Mouse (Mus musculus): ENCODE data around the gene Tmem117. TPM values are rescaled to one million over a fixed set of nuclear protein-coding genes. Genes with fewer than 3 reads are reported as not detected.
A peak's percentile ranks its signal among the peaks of the same experiment; 100 is the strongest.

The Tmem117 gene
- polyA plus RNA-seq, 1 experiment from 2014 or later = 8.0 TPM

DNA sequence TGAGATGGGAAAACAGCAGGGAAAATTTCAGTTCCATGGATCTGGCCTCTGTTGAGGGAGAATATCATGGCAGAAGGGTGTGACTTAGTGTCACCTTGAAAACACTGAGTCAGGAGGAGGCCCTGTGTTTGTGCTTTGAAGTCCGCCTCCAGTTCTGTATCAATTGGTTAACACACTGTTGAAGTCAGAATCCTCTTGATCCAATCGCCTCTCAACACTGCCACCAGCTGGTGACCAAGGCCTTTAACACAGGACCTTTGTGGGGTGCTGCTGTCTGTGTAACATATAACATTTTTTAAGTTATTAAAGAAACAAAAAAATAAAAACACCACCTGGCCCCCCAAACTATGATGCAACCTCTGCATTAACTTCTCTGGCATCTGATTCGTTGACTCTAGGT, 27.7 kb upstream of the Tmem117 start:
- no peak overlapping the region for H3K27ac ChIP-seq (replicated peaks)
- H3K9ac ChIP-seq = no peak overlapping the region
- no peak overlapping the region for H3K4me3 ChIP-seq (replicated peaks)
- WGBS = 25% methylated on average over 3 of the region's 3 CpGs
- H3K4me1 ChIP-seq = no peaks in the 10 kb centered on the region
- no peak overlapping the region for H3K4me2 ChIP-seq (replicated peaks)
- H3K9me3 ChIP-seq (replicated peaks) = no peaks in the 10 kb centered on the region
- no peaks in the 10 kb centered on the region for H3K36me3 ChIP-seq
- no peaks in the 10 kb centered on the region for H3K27me3 ChIP-seq
- ATAC-seq (ENCODE audit: insufficient number of reproducible peaks, low FRiP score, low TSS enrichment, low read depth) = no peak

DNA sequence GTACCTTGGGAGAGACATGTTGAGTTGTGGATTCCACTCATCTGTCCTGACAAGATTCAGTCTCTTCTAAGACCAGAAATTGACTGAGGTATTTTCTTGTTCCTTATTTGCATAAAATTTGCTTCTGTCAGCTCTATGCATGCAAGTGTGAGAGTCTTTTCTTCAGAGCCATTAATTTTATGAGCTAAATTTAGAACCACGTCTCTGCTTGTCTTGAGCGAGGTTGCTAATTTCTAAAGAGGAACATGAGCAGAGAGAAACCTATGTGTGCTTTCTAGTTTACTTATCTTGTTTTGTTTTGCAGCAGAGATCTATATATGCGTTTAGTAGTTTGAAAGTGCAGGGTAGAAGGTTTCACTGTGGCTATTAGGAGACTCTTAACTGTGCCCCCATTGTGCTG, 26.6 kb upstream of the Tmem117 start:
- Histone ChIP-seq H3K4me2 (replicated peaks) (no peak overlapping the region), H3K36me3 (no peaks in the 10 kb centered on the region), H3K4me3 (replicated peaks) (no peak overlapping the region), H3K9ac (no peak overlapping the region), H3K9me3 (replicated peaks) (no peaks in the 10 kb centered on the region), H3K4me1 (no peaks in the 10 kb centered on the region), H3K27me3 (no peaks in the 10 kb centered on the region), H3K27ac (replicated peaks) (no peak overlapping the region)
- no peak for ATAC-seq (ENCODE audit: insufficient number of reproducible peaks, low FRiP score, low TSS enrichment, low read depth)
- WGBS = 64% methylated on average over 3 of the region's 3 CpGs

DNA sequence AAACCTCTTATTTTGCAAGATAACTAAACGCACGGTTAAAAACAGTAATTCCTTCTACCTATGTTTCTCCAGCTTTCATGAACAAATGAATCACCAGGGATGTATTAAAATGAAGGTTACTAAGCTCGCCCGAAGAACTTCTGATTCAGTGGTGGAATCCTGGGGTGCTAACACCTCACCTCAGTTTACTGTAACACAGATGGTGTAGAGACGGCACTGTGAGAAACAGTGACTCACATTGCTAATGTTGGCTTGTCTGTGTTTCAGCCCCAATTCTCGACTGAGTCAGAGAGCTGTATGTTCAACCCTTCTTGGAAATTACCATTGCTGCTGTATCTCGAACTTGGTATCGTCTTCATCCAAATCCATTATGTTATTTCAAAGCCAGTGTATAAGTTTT, 21.3 kb upstream of the Tmem117 start:
- WGBS = 88% methylated on average over 8 of the region's 8 CpGs
- no peaks in the 10 kb centered on the region for H3K9me3 ChIP-seq (replicated peaks)
- H3K4me1 ChIP-seq = no peaks in the 10 kb centered on the region
- H3K9ac ChIP-seq = no peak overlapping the region
- H3K27me3 ChIP-seq = no peaks in the 10 kb centered on the region
- ATAC-seq (ENCODE audit: insufficient number of reproducible peaks, low FRiP score, low TSS enrichment, low read depth) = no peak
- H3K4me2 ChIP-seq (replicated peaks) = no peak overlapping the region
- H3K36me3 ChIP-seq = no peaks in the 10 kb centered on the region
- H3K27ac ChIP-seq (replicated peaks) = no peak overlapping the region
- no peak overlapping the region for H3K4me3 ChIP-seq (replicated peaks)

DNA sequence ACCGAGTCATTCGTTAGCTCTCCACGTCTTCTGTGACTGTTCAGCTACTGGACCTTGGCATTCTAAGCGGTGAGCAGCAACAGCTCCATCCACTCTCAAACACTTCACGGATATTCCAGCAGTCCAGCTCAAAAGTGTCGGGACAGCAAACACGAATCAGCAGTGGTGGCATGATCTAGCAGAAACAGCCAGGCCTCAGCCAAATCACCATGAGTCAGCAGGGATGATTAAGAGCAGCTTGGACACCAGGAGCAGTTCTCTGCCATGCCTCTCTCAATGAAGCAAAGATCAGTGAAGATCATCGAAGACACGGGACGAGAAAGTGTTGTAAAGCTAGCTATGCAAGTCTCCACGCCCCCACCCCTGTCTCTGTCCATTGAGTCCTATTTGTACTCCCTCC, 13.0 kb upstream of the Tmem117 start:
- Histone ChIP-seq H3K9me3 (replicated peaks) (no peaks in the 10 kb centered on the region), H3K27ac (replicated peaks) (no peak overlapping the region), H3K36me3 (no peaks in the 10 kb centered on the region), H3K4me2 (replicated peaks) (no peak overlapping the region), H3K27me3 (no peaks in the 10 kb centered on the region), H3K4me3 (replicated peaks) (no peak overlapping the region), H3K4me1 (no peaks in the 10 kb centered on the region), H3K9ac (no peak overlapping the region)
- 92% methylated on average over 11 of the region's 11 CpGs for WGBS
- no peak for ATAC-seq (ENCODE audit: insufficient number of reproducible peaks, low FRiP score, low TSS enrichment, low read depth)

DNA sequence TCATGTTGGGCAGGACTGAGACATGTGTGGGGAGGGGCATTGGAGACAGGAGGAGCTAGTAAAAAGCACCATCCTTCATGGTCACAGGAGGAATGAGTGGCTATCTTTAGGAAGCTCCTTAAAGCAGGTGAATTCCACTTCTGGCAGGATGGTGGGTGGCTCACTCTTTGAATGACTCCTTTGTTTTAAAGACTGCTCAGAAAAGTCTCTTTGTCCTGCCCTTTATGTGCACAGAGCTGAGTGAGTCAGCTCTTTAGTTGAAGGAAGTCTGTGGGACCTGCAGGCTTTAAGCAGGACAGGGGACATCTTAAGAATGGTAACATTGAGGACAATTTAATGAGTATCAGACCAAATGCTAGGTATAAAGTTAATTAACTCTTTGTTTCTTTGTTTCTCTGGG, 8.1 kb upstream of the Tmem117 start:
- Histone ChIP-seq H3K9ac (no peak overlapping the region), H3K9me3 (replicated peaks) (no peaks in the 10 kb centered on the region), H3K36me3 (no peaks in the 10 kb centered on the region), H3K4me3 (replicated peaks) (no peak overlapping the region), H3K4me2 (replicated peaks) (no peak overlapping the region), H3K4me1 (no peaks in the 10 kb centered on the region), H3K27ac (replicated peaks) (no peak overlapping the region), H3K27me3 (no peaks in the 10 kb centered on the region)
- ATAC-seq (ENCODE audit: insufficient number of reproducible peaks, low FRiP score, low TSS enrichment, low read depth) = no peak

- no peak overlapping the region for H3K27ac ChIP-seq (replicated peaks)
- H3K9me3 ChIP-seq (replicated peaks) = no peaks in the 10 kb centered on the region
- ATAC-seq (ENCODE audit: insufficient number of reproducible peaks, low FRiP score, low TSS enrichment, low read depth) = no peak
- H3K4me3 ChIP-seq (replicated peaks) = peak overlapping the region; percentile 61
- H3K9ac ChIP-seq = peak overlapping the region; percentile 53
- H3K36me3 ChIP-seq = no peaks in the 10 kb centered on the region
- H3K4me1 ChIP-seq = peaks cover 3% of the 10 kb centered on the region; the same call in 1 of the 2 replicates
- peak overlapping the region; percentile 98 for H3K4me2 ChIP-seq (replicated peaks)
- peaks cover 12% of the 10 kb centered on the region for H3K27me3 ChIP-seq
- WGBS = 49% methylated on average over 2 of the region's 2 CpGs
Measured at GRCm38 (mm10) chr15:94628463-94628829, 586 bp upstream of the Tmem117 start.

- peaks cover 3% of the 10 kb centered on the region; the same call in 1 of the 2 replicates for H3K4me1 ChIP-seq
- no peak overlapping the region for H3K9ac ChIP-seq
- no peak for ATAC-seq (ENCODE audit: insufficient number of reproducible peaks, low FRiP score, low TSS enrichment, low read depth)
- peaks cover 12% of the 10 kb centered on the region for H3K27me3 ChIP-seq
- H3K4me2 ChIP-seq (replicated peaks) = no peak overlapping the region
- WGBS = 62% methylated on average over 4 of the region's 4 CpGs
- H3K27ac ChIP-seq (replicated peaks) = no peak overlapping the region
- H3K9me3 ChIP-seq (replicated peaks) = no peaks in the 10 kb centered on the region
- H3K4me3 ChIP-seq (replicated peaks) = no peak overlapping the region
- H3K36me3 ChIP-seq = no peaks in the 10 kb centered on the region
Measured at GRCm38 (mm10) chr15:94630553-94630952, 1.5 kb downstream of the Tmem117 start.

- Histone ChIP-seq H3K27me3 (peaks cover 9% of the 10 kb centered on the region), H3K27ac (replicated peaks) (no peak overlapping the region), H3K4me2 (replicated peaks) (no peak overlapping the region), H3K9ac (no peak overlapping the region), H3K9me3 (replicated peaks) (no peaks in the 10 kb centered on the region), H3K4me3 (replicated peaks) (no peak overlapping the region), H3K36me3 (no peaks in the 10 kb centered on the region), H3K4me1 (no peaks in the 10 kb centered on the region)
- 50% methylated on average over 11 of the region's 11 CpGs for WGBS
- ATAC-seq (ENCODE audit: insufficient number of reproducible peaks, low FRiP score, low TSS enrichment, low read depth) = 0 out of 2 replicates have a peak, but pooled peaks have one; percentile 57
Measured at GRCm38 (mm10) chr15:94634524-94634923, 5.5 kb downstream of the Tmem117 start.

GRCm38 (mm10) chr15:94638207-94638606, 9.2 kb downstream of the Tmem117 start:
- 0 out of 2 replicates have a peak, but pooled peaks have one; percentile 51 for ATAC-seq (ENCODE audit: insufficient number of reproducible peaks, low FRiP score, low TSS enrichment, low read depth)
- Histone ChIP-seq H3K27ac (replicated peaks) (no peak overlapping the region), H3K9ac (no peak overlapping the region), H3K4me2 (replicated peaks) (no peak overlapping the region), H3K4me1 (no peaks in the 10 kb centered on the region), H3K36me3 (no peaks in the 10 kb centered on the region), H3K4me3 (replicated peaks) (no peak overlapping the region), H3K9me3 (replicated peaks) (no peaks in the 10 kb centered on the region), H3K27me3 (no peaks in the 10 kb centered on the region)
- 45% methylated on average over 2 of the region's 2 CpGs for WGBS

DNA sequence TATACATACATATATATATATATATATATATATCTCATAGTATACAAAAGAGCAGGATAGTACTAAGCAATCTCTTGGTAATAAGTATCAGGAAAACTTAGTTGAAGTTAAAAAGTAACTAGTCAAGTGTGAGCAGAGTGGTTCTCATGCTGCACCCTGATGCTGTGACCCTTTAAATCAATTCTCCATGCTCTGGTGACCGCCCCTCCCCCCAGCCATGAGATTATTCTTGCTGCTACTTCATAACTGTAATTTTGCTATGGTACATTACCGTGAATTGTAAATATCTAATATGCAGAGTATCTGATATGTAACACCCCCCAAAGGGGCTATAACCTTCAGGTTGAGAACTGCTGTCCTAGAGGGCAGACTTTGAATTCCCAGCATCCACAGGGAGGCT, 10.1 kb downstream of the Tmem117 start:
- 82% methylated on average over 2 of the region's 2 CpGs for WGBS
- H3K4me1 ChIP-seq = no peaks in the 10 kb centered on the region
- no peak for ATAC-seq (ENCODE audit: insufficient number of reproducible peaks, low FRiP score, low TSS enrichment, low read depth)
- H3K4me3 ChIP-seq (replicated peaks) = no peak overlapping the region
- no peaks in the 10 kb centered on the region for H3K9me3 ChIP-seq (replicated peaks)
- H3K27ac ChIP-seq (replicated peaks) = no peak overlapping the region
- H3K27me3 ChIP-seq = no peaks in the 10 kb centered on the region
- H3K36me3 ChIP-seq = no peaks in the 10 kb centered on the region
- no peak overlapping the region for H3K9ac ChIP-seq
- H3K4me2 ChIP-seq (replicated peaks) = no peak overlapping the region

- H3K4me2 ChIP-seq (replicated peaks) = no peak overlapping the region
- H3K36me3 ChIP-seq = no peaks in the 10 kb centered on the region
- H3K9ac ChIP-seq = no peak overlapping the region
- H3K9me3 ChIP-seq (replicated peaks) = no peaks in the 10 kb centered on the region
- H3K4me1 ChIP-seq = 0 out of 2 replicates have a peak, but pooled peaks cover 6% of the 10 kb centered on the region
- no peak overlapping the region for H3K4me3 ChIP-seq (replicated peaks)
- no peak overlapping the region for H3K27ac ChIP-seq (replicated peaks)
- WGBS = 56% methylated on average over 6 of the region's 6 CpGs
- no peak for ATAC-seq (ENCODE audit: insufficient number of reproducible peaks, low FRiP score, low TSS enrichment, low read depth)
- no peaks in the 10 kb centered on the region for H3K27me3 ChIP-seq
Measured at GRCm38 (mm10) chr15:94646012-94646411, 17.0 kb downstream of the Tmem117 start.

DNA sequence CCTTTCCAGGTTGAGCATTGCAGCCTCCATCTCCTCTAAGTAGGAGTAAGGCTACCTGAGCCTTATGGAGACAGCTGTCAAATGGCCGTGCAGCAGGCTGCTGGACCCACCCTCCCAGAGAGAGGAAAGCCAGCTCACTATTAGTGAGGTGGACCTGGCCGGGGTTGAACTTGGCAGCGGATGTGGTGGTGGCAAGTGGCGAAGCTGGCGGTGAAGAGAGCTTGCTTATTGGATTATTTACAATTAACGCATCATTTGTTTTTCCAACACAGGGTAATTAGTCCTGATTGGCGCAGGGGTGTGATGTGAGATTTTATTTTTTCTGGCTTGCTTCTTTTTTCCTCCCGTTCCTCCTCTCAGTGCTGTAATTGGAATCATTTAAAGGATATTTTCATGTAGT, 19.4 kb downstream of the Tmem117 start:
- H3K36me3 ChIP-seq = no peaks in the 10 kb centered on the region
- H3K9me3 ChIP-seq (replicated peaks) = no peaks in the 10 kb centered on the region
- H3K4me3 ChIP-seq (replicated peaks) = no peak overlapping the region
- H3K27me3 ChIP-seq = no peaks in the 10 kb centered on the region
- no peak overlapping the region for H3K27ac ChIP-seq (replicated peaks)
- ATAC-seq (ENCODE audit: insufficient number of reproducible peaks, low FRiP score, low TSS enrichment, low read depth) = no peak
- peaks cover 6% of the 10 kb centered on the region; the same call in 1 of the 2 replicates for H3K4me1 ChIP-seq
- H3K4me2 ChIP-seq (replicated peaks) = no peak overlapping the region
- no peak overlapping the region for H3K9ac ChIP-seq
- WGBS = 78% methylated on average over 8 of the region's 8 CpGs
